Mouse (Mus musculus): Measurements from ENCODE around the gene Gm2174.

Gm2174 gene

GRCm38 (mm10) chrX:56447524-56448015 is at the start of gene Gm2174:
Gm2174 (plus strand) TSS chrX:56447965.
- no peak for DNase-seq

DNA sequence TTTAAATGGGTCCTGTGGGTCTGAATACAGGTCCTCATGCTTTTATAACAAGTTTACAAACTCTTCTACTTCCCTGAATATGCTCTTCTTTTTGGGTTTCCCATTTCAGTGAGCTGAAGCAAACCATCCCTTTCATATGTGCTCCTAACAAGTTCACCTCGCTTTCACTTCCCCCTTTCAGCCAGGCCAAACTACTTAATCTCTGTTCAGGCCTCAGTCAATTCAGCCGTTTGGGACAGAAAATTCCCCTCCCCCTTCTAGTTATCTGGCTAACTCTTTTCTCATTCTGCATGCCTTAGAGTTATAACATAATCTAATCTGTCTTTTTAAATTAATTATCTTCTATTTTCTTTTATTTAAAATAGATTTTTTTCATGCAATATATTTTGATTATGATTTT is 43.1 kb upstream of the Gm2174 start:
- DNase-seq, result no peak

DNA sequence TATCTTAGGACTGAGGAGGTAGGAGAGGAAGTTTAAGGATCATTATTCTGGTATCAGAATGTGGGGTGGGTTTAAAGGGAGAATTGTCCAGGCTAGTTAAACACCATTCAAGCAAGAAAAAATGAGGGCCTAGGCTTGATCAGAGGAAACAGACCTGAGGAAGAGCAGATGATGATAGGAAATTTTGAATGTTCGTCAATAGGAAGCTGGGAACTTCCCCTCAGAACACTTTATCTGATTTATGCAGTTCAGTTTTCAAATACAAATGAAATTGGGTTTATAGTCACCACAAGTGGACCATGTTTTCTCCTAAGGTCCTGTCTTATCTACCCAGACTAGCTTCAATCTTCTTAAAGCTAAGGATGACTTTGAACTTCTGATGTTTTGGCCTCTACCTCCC is 42.3 kb upstream of the Gm2174 start:
- DNase-seq, result no peak

DNA sequence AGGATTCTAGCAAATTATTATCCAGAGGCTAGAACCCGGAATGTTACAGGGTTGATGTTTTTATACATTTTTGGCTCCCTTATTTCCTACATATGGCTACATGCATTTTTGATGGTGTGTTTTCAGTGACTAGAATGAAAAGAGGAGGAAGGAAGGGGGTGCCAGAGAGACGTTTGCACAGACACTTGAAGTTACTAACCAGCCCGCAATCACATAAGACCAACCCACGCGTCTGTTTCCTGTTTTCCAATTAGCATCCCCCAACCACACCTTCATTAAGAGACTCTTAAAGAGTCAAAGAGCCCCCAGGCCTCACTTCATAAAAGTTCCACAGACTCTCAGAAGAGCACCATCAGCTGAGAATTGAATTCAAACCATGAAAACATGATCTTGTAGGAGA is 41.6 kb upstream of the Gm2174 start:
- DNase-seq, result no peak

DNA sequence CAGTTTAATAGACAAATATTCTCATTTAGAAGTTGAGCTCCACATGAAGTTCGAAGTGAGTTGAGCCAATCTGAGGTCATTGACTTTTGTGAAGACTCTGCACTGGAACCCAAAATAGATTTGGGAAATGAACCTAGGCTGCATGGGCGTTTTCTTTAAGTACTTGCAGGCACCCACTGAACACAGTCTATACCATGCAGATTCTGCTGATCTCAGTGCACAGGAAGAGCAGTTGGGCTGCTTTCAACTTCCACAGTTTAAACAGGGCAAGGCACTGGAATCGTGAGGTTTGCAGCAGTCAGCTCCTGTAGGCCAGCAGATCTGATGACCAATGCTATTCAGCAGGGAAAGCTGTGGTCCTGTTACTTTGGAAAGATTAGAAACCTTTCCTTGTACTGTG is 31.5 kb upstream of the Gm2174 start:
- no peak for DNase-seq

DNA sequence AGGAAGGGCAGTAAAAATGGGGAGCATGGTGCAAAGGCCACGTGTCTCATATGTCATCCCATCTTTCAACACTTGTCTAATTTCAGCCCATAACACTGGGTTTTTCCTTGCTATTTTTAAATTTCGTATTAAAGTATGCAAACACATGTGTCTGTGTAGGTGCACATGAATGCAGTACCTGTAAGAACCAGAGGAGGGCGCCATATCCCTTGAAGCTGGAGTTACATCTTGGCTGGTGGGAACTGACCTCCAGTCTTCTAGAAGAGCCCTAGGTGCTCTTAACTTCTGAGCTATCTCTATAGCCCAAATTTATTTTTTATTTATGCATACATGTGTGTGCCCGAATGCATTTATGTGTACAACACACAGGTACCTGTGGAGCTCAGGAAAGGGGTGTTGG is 30.2 kb upstream of the Gm2174 start:
- DNase-seq, result no peak

GRCm38 (mm10) chrX:56430601-56431000 is 17.2 kb upstream of the Gm2174 start:
- DNase-seq, result no peak

- no peak for DNase-seq
Observed at GRCm38 (mm10) chrX:56435758-56436283, 11.9 kb upstream of the Gm2174 start.

- no peak for DNase-seq
Observed at GRCm38 (mm10) chrX:56446487-56447428, 1.0 kb upstream of the Gm2174 start.

DNA sequence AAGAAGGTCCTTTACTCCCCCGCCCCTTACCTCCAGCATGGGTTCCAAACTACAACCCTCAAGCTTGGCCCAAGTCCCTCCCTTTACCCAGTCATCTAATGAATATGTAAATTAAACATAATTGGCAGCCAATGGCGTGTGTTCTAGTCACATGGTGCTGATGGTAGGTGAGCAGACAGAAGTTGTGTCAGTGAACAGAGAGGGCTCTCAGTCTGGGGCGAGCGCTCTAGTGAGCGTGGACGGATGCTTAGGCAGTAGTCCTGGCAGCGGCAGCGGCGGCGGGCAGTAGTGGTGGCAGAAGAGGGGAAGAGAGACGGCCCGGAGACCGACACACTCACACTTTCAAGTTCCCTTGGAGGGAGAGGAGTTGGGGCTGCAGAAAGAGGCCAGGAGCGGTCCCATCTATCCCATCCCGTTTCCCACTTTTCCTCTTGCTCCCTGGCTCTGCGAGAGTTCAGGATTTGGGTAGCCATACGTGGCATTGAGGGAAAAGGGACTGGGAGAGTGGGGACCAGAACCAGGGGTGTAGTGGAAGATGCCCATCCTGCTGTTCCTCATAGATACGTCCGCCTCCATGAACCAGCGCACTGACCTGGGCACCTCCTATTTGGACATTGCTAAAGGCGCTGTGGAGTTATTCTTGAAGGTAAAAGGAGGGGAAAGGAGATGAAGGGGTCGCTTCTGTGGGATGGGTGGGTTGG is 7.1 kb downstream of the Gm2174 start, which contains the start of gene Ints6l:
Gene Ints6l, plus strand, starts transcription at position 187 of the 701 bp plus-strand sequence.
- DNase-seq, result peak; percentile 83 to 84

DNA sequence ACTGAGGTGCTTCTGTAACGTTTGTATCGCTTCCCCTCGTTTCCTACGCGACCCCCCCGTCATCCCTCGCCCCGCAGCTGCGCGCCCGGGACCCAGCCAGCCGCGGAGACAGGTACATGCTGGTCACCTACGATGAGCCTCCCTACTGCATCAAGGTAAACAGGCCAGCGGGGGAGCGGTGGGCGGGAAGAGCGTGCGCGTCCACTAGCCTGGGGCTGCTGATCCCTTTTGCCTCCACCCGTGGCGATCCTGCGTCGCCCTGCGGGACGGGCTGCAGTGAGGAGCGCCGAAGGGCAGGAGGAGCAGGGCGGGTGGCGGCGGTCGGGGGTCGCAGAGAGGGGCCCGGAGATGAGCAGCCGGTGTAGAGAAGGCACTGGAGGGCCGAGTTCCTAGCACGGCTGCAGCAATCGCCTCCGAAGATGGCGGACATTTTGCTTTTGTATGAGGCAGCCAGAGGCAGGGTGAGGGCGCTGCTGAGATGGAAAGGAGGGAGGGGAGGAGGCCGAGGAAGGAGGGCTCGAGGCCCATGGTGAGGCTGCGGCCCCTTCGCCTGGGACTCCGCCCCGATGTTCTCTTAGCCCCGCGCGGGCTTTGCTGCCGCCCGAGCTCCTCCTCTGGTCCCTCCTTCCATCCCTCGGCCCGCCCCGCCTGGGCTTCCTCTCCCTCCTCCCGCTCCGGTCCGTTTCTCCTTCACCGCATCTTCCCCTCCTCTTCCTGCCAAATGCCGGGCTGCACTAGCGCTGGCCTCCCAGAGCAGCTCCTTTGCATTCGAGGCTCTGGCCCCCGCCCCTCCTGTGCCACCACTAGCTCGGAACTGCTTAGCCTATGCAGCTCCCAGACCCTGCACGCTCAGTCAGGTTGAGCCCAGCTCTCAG is 7.8 kb downstream of the Gm2174 start:
- DNase-seq, result peak; percentile 88 to 90

GRCm38 (mm10) chrX:56456379-56456778 is 8.6 kb downstream of the Gm2174 start:
- no peak for DNase-seq

- no peak for DNase-seq
Observed at GRCm38 (mm10) chrX:56462020-56462933, 14.5 kb downstream of the Gm2174 start.

DNA sequence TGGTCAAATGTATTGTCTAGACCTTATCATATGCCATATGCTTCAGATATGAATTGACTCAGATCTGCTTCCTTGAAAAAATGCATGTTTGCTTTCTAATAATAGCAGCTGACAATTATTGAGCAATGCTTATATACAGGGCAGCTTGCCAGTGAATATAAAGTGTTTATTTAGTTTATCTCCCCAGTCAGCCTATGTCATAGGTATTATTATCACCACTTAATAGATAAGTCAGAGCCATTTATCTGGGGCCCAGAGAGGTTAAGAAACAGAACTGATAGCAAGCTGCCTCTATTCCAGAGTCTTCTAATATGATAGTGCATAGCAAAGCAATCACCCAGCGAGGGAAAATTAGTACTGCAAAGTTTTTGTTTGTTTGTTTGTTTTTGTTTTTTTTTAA is 17.1 kb downstream of the Gm2174 start:
- DNase-seq, result no peak

DNA sequence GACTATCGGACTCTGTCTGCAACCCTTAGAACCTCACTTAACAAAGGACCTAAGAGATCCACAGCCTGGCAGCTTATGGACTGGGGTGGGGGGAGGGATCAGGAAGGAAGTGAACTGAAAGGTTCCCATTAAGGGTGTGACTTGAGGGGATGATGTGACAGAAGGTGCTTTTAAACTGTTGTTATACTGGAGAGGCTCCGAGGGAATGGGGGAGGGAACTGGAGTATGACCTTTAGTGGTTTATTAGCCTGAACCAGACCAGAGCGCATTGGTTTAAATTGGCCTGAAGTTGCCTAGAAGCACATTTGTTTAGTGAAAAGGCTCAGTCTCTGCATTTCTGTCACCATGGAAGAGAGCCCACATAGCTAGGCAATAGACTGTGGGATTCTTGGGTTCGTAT is 19.9 kb downstream of the Gm2174 start:
- DNase-seq, result peak; percentile 15 to 23

GRCm38 (mm10) chrX:56468422-56468821 is 20.7 kb downstream of the Gm2174 start:
- peak in 1 of 2 experiments; percentile 5 for DNase-seq

DNA sequence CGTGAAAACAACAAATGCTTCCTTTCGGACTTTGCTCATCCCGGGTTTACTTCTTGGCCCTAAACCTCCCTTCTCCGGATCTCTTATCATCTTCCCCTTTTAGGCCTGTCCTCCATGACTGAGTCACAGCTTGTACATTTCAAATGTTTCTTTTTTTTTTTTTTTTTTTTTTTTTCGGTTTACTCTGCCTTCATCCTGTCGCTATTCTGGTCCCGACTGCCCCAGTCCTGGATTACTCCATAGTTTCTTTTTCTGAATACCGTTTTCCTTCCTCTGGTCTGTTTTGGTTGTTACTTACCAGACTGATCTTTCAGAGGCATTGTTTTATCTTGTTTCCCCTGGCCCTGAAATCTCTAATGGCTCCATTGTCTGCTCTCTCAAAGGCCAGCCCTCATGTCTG is 26.3 kb downstream of the Gm2174 start:
- DNase-seq, result no peak

DNA sequence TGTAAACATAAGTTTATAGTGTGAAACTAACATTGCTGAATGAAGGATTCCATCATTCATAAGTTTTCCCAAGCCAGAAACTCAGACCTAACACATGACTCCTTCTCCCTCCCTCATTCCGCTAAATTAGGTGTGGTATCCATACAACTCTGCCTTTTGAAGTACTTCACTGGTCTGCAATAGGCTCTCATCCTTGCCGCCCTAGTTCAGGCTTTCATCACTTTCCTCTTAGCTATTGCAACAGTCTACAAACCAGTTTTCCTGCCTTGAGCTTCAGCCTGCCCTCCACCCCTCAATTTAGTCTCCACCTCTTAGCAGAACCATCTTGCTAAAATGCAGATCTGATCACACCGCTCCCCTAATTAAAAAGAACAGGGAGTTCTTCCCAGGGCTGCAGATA is 29.8 kb downstream of the Gm2174 start:
- no peak for DNase-seq

GRCm38 (mm10) chrX:56481906-56482305 is 34.1 kb downstream of the Gm2174 start:
- DNase-seq, result no peak

DNA sequence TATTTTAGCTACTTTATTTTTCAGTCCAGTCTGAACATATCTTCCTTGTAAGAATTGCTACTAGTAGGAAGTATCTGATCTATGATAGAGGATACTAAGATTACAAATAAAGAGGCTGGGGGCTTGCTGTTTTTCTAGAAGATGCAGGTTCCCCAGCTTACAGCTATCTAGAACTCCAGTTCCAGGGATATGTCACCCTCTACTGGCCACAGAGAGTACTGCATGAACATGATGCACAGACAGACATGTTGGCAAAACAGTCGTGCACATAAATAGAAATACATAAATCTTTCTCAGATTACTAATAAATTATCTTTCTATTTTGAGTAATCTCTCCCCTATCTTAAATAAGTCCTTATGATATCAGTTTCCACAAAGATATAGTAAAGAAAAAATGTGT is 42.0 kb downstream of the Gm2174 start:
- DNase-seq, result peak; percentile 47 to 73

GRCm38 (mm10) chrX:56497241-56497640 is 49.5 kb downstream of the Gm2174 start:
- DNase-seq, result no peak

Measured in kidney, adult 8-10 months (tissue).